Mouse (Mus musculus) stomach, postnatal 0 days (tissue): Measurements from ENCODE around the gene Ubash3a. TPM values are rescaled to one million over a fixed set of nuclear protein-coding genes. Genes with fewer than 3 reads are reported as not detected.
A peak's percentile ranks its signal among the peaks of the same experiment; 100 is the strongest.

Source experiments
- ATAC-seq: fragments of 200-750 bp; cut with Nextera tagmentation; 2 replicates; pipeline ENCODE4 v1.8.0; 2017; ENCODE audit not compliant: low FRiP score, low TSS enrichment
- DNase-seq: peaks from one replicate; pipeline ENCODE4 v3.0.0-alpha.2; 2016; ENCODE audit warnings: low spot score
- H3K27ac ChIP-seq: fragments of 300-500 bp; sonication (generic); replicated peaks from 2 replicates; pipeline ENCODE4 v1.5.1; 2014; ENCODE audit warnings: mild to moderate bottlenecking, control low read depth
- H3K27me3 ChIP-seq: fragments of 300-500 bp; sonication (generic); 2 replicates; pipeline ENCODE4 v1.6.1; 2014; ENCODE audit warnings: low read length; ENCODE audit not compliant: control insufficient read depth, insufficient read depth
- H3K36me3 ChIP-seq: fragments of 300-500 bp; sonication (generic); 2 replicates; pipeline ENCODE4 v1.6.1; 2014; ENCODE audit warnings: low read length, mixed read lengths; ENCODE audit not compliant: control insufficient read depth, insufficient read depth
- H3K4me1 ChIP-seq: fragments of 300-500 bp; sonication (generic); replicated peaks from 2 replicates; pipeline ENCODE4 v1.6.1; 2014; ENCODE audit warnings: antibody characterized with exemption; ENCODE audit not compliant: control insufficient read depth, insufficient read depth
- H3K4me2 ChIP-seq: fragments of 300-500 bp; sonication (generic); replicated peaks from 2 replicates; pipeline ENCODE4 v1.6.1; 2014; ENCODE audit warnings: low read depth, mild to moderate bottlenecking, control low read depth, moderate library complexity
- H3K4me3 ChIP-seq: fragments of 300-500 bp; sonication (generic); 2 replicates; pipeline ENCODE4 v1.5.1; 2014; ENCODE audit warnings: low read depth, low read length, control low read depth
- H3K9ac ChIP-seq: fragments of 300-500 bp; sonication (generic); 2 replicates; pipeline ENCODE4 v1.6.1; 2014; ENCODE audit warnings: mild to moderate bottlenecking, low read length, control low read depth, mixed read lengths
- H3K9me3 ChIP-seq: fragments of 300-500 bp; sonication (generic); 2 replicates; pipeline ENCODE4 v1.6.1; 2016; ENCODE audit warnings: low read length; ENCODE audit not compliant: control insufficient read depth
- CTCF ChIP-seq: IDR thresholded peaks from 2 replicates; pipeline ENCODE4 v1.5.1; 2016; ENCODE audit warnings: antibody characterized with exemption, low read depth, mild to moderate bottlenecking, moderate library complexity
- EP300 ChIP-seq: optimal IDR thresholded peaks from 2 replicates; pipeline ENCODE3; 2016; ENCODE audit warnings: antibody characterized with exemption
- WGBS: fragments of 180-500 bp; shearing (Covaris S2); extraction: QIAGEN DNeasy Blood & Tissue Kit; methylation state at CpG from one replicate; pipeline ENCODE4 v1.1.7; 2014; 5-methylcytosine and 5-hydroxymethylcytosine counted together
- polyA plus RNA-seq: library from polyadenylated mRNA; unstranded; fragments of >200 nt; fragmentation: Nextera tagmentation; extraction: Ambion mirVana; gene quantifications from 2 replicates; pipeline ENCODE4 v1.2.1, GENCODE M21; 2015

Gene Ubash3a
- polyA plus RNA-seq, 1 experiment from 2014 or later = 0.13 TPM

GRCm38 (mm10) chr17:31235915-31236314 lies 28.2 kb downstream of the Ubash3a start:
- no peaks in the 10 kb centered on the region for H3K4me1 ChIP-seq
- no peak overlapping the region for H3K4me3 ChIP-seq
- ATAC-seq (no peak), DNase-seq (no peak)
- 92% methylated on average over 1 of the region's 1 CpGs for WGBS
- no peaks in the 10 kb centered on the region for H3K9me3 ChIP-seq
- TF ChIP-seq EP300 = no peak
- TF ChIP-seq CTCF = peak; percentile 47
- no peak overlapping the region for H3K27ac ChIP-seq
- no peak overlapping the region for H3K9ac ChIP-seq
- no peak overlapping the region for H3K4me2 ChIP-seq
- H3K27me3 ChIP-seq = no peaks in the 10 kb centered on the region
- H3K36me3 ChIP-seq = no peaks in the 10 kb centered on the region

- Histone ChIP-seq H3K9me3 (no peaks in the 10 kb centered on the region), H3K4me3 (no peak overlapping the region), H3K27ac (no peak overlapping the region), H3K4me1 (no peaks in the 10 kb centered on the region), H3K36me3 (no peaks in the 10 kb centered on the region), H3K9ac (no peak overlapping the region), H3K4me2 (no peak overlapping the region), H3K27me3 (no peaks in the 10 kb centered on the region)
- 75% methylated on average over 7 of the region's 7 CpGs for WGBS
- ATAC-seq (no peak), DNase-seq (no peak)
- no peak for TF ChIP-seq CTCF
- TF ChIP-seq EP300 = no peak
Measured at GRCm38 (mm10) chr17:31238234-31239020, 30.8 kb downstream of the Ubash3a start.

GRCm38 (mm10) chr17:31241156-31241555 lies 33.5 kb downstream of the Ubash3a start:
- DNase-seq (no peak), ATAC-seq (no peak)
- Histone ChIP-seq H3K36me3 (no peaks in the 10 kb centered on the region), H3K4me3 (no peak overlapping the region), H3K4me1 (no peaks in the 10 kb centered on the region), H3K9ac (no peak overlapping the region), H3K27me3 (no peaks in the 10 kb centered on the region), H3K27ac (no peak overlapping the region), H3K9me3 (no peaks in the 10 kb centered on the region), H3K4me2 (no peak overlapping the region)
- 63% methylated on average over 8 of the region's 8 CpGs for WGBS
- TF ChIP-seq EP300 (no peak), CTCF (no peak)

DNA sequence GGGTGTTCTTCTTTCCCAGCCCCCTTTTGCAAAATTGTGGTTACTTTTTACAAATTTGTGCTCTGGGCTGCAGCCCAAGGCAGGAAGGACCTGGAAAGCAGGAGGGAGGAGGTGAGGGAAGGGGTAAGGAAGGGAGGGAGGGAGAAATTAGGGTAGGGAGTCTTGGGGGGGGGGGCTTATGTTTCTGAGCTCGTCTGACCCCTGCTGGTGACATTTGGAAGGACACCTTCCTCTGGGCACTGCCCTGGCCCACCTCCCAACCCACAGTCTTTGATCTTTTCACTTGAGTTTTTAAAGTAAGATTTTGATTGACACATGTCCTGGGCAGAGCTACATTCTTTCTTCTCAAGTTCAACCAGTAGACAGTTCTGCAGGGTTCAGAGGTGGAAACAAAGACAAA lies 35.1 kb downstream of the Ubash3a start:
- H3K4me3 ChIP-seq = no peak overlapping the region
- no peaks in the 10 kb centered on the region for H3K27me3 ChIP-seq
- no peaks in the 10 kb centered on the region for H3K36me3 ChIP-seq
- ATAC-seq = no peak
- no peaks in the 10 kb centered on the region for H3K9me3 ChIP-seq
- no peaks in the 10 kb centered on the region for H3K4me1 ChIP-seq
- whole genome bisulfite sequencing = 7% methylated on average over 1 of the region's 1 CpGs
- H3K9ac ChIP-seq = no peak overlapping the region
- no peak overlapping the region for H3K4me2 ChIP-seq
- H3K27ac ChIP-seq = no peak overlapping the region
- DNase-seq = no peak
- TF ChIP-seq CTCF (peak; percentile 55), EP300 (no peak)

- Histone ChIP-seq H3K27me3 (no peaks in the 10 kb centered on the region), H3K9ac (no peak overlapping the region), H3K9me3 (no peaks in the 10 kb centered on the region), H3K4me1 (no peaks in the 10 kb centered on the region), H3K36me3 (no peaks in the 10 kb centered on the region), H3K4me3 (no peak overlapping the region), H3K27ac (no peak overlapping the region), H3K4me2 (no peak overlapping the region)
- TF ChIP-seq EP300 (no peak), CTCF (no peak)
- WGBS = 79% methylated on average over 5 of the region's 5 CpGs
- ATAC-seq = no peak
- DNase-seq = no peak
Measured at GRCm38 (mm10) chr17:31245321-31245720, 37.6 kb downstream of the Ubash3a start.

DNA sequence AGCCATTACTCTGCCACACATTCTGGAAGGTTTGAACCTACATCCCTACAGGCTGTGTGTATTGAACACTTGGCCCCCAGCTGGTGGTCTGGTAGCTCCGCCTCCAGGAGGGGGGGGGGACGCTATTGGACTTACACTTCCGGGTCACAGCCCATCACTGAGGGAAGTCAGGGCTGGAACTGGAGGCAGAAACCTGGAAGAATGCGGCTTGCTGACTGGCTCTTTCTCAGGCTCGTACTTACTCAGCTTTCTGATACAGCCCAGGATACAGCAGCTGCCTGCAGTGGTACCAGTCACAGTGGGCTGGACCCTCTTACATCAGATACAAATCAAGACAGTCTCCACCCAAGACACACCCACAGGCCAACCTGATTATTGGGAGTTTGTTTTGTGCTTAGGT lies 39.5 kb downstream of the Ubash3a start:
- no peaks in the 10 kb centered on the region for H3K36me3 ChIP-seq
- H3K27me3 ChIP-seq = no peaks in the 10 kb centered on the region
- H3K27ac ChIP-seq = no peak overlapping the region
- DNase-seq = no peak
- no peak overlapping the region for H3K9ac ChIP-seq
- H3K4me3 ChIP-seq = no peak overlapping the region
- no peaks in the 10 kb centered on the region for H3K4me1 ChIP-seq
- TF ChIP-seq CTCF (no peak), EP300 (no peak)
- WGBS = 21% methylated on average over 5 of the region's 5 CpGs
- no peaks in the 10 kb centered on the region for H3K9me3 ChIP-seq
- H3K4me2 ChIP-seq = no peak overlapping the region
- ATAC-seq = peak; percentile 47
